Mouse (Mus musculus) C2C12 (cell line): ENCODE results near the gene Pygo2. TPM values are rescaled to one million over a fixed set of nuclear protein-coding genes. Genes with fewer than 3 reads are reported as not detected.
A peak's percentile ranks its signal among the peaks of the same experiment; 100 is the strongest.

Source experiments
- H3K27me3 ChIP-seq: one replicate; pipeline ENCODE4 v1.6.1; 2011; ENCODE audit not compliant: control insufficient read depth, insufficient read depth, insufficient read length
- H3K36me3 ChIP-seq: one replicate; pipeline ENCODE4 v1.6.1; 2011; ENCODE audit not compliant: control insufficient read depth, insufficient read depth
- H3K4me3 ChIP-seq: one replicate; pipeline ENCODE4 v1.5.1; 2011; ENCODE audit warnings: mild to moderate bottlenecking, control low read depth; ENCODE audit not compliant: poor library complexity, insufficient read depth, severe bottlenecking
- H3K79me2 ChIP-seq: one replicate; pipeline ENCODE4 v1.6.1; 2011; ENCODE audit not compliant: control insufficient read depth, insufficient read depth
- H3K79me3 ChIP-seq: one replicate; pipeline ENCODE4 v1.6.1; 2011; ENCODE audit warnings: low read depth, control low read depth
- H3ac ChIP-seq: one replicate; pipeline ENCODE3; 2011; ENCODE audit warnings: low read depth; ENCODE audit not compliant: control insufficient read depth, insufficient read length
- CEBPB ChIP-seq: IDR thresholded peaks from one replicate; pipeline ENCODE4 v1.6.1; 2011; ENCODE audit warnings: low read depth, mild to moderate bottlenecking, control low read depth, moderate library complexity
- CTCF ChIP-seq: IDR thresholded peaks from one replicate; pipeline ENCODE4 v1.5.1; 2011; ENCODE audit not compliant: control insufficient read depth, insufficient read depth, insufficient read length
- FOSL1 ChIP-seq: IDR thresholded peaks from one replicate; pipeline ENCODE4 v1.8.0; 2011; ENCODE audit warnings: mild to moderate bottlenecking, low read length; ENCODE audit not compliant: poor library complexity, insufficient read depth, severe bottlenecking
- MAX ChIP-seq: IDR thresholded peaks from one replicate; pipeline ENCODE4 v1.6.1; 2011; ENCODE audit warnings: mild to moderate bottlenecking, control low read depth
- MYOD1 ChIP-seq: IDR thresholded peaks from one replicate; pipeline ENCODE4 v1.6.1; 2011; ENCODE audit warnings: low read depth; ENCODE audit not compliant: control insufficient read depth, insufficient read length
- MYOG ChIP-seq: IDR thresholded peaks from one replicate; pipeline ENCODE4 v1.6.1; 2011; ENCODE audit not compliant: control insufficient read depth, insufficient read length; ENCODE audit errors: extremely low read depth
- USF1 ChIP-seq: IDR thresholded peaks from one replicate; pipeline ENCODE4 v1.6.1; 2011; ENCODE audit warnings: low read depth, mild to moderate bottlenecking, control low read depth, moderate library complexity
- polyA plus RNA-seq: library from polyadenylated mRNA; unstranded; fragments of >200 nt; fragmentation: generic; extraction: Trizol; gene quantifications from one replicate; pipeline ENCODE4 v1.2.1, GENCODE M21; 2012; ENCODE audit warnings: missing spikeins

The Pygo2 gene
- polyA plus RNA-seq, 1 experiment, result 53.1 TPM

- H3ac ChIP-seq, result no peak within 1 kb of the TSS
- H3K79me3 ChIP-seq, result no peaks in the 10 kb centered on the region
- no peak for TF ChIP-seq CEBPB
- no peak for TF ChIP-seq MAX
- TF ChIP-seq FOSL1, result no peak
- no peak for TF ChIP-seq CTCF
- TF ChIP-seq MYOD1, result no peak
- no peak for TF ChIP-seq MYOG
- no peak for TF ChIP-seq USF1
- H3K4me3 ChIP-seq, result no peak within 1 kb of the TSS
- H3K36me3 ChIP-seq, result no peaks in the 10 kb centered on the region
- H3K79me2 ChIP-seq, result no peaks in the 10 kb centered on the region
- no peaks in the 10 kb centered on the region for H3K27me3 ChIP-seq
Measured at GRCm38 (mm10) chr3:89454401-89455177, 24.6 kb downstream of the Pygo2 start, which contains the start of gene Pmvk. Pmvk (plus strand) TSS chr3:89454541.

DNA sequence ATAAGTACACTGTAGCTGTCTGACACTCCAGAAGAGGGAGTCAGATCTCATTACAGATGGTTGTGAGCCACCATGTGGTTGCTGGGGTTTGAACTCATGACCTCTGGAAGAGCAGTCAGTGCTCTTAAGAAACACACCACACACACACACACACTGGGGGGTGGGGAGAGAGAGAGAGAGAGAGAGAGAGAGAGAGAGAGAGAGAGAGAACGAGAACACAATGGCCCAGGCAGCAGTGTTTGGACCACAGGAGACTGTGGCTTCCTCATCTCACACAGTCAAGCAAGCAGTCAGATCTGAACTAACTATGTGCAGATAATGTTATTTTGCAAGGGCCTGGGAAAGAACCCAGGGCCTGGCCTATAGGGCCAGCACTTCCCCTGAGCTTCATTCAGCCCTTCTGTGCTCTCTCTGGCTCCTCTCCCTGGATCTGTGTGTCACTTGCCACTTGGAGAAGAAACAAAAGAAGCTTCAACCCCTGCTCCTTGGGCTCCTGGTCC, 25.8 kb downstream of the Pygo2 start:
- Histone ChIP-seq H3K4me3 (no peak overlapping the region), H3K27me3 (no peaks in the 10 kb centered on the region), H3K36me3 (no peaks in the 10 kb centered on the region), H3K79me3 (no peaks in the 10 kb centered on the region), H3ac (no peak overlapping the region), H3K79me2 (no peaks in the 10 kb centered on the region)
- TF ChIP-seq USF1, result no peak

DNA sequence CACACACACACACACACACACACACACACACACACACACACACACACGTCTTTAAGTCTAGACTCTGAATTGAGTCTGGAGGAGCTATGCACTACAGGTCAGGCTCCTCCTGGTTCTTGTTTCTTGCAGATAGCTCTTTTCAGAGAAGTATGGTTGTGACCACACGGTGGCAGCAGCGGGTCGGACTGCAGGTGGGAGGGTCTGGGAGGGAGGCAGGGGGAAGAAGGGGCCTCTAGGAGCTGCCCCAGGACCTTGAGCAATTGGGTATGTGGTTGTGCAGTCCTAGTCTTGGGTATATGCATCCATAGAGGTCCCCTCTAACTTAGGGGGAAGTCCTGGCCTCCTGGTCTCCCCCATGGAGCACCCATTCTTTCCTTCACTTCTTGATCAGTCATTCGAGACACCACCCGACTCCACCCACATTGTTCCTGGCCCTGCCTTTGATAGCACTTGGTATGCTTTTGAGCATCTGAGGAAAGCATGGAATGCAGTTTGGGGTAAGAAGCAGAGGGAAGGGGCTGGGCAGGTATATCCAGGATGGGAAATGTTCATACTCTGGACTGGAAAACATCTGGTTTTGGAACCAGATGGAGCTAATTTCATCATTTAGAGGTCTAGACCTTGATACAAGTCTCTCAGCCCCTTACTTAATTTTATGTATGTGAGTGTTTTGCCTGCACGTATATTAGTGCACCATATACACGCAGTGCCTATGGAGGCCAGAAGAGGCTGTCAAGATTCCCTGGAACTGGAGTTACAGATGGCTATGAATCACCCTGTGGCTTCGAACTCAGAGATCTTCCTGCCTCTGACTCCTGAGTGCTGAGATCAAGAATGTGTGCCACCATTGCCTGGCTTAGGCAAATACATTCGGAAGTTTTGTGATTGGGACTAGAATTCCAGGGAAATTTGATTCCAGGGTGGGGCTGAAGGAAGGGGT, 27.0 kb downstream of the Pygo2 start:
- no peak overlapping the region for H3K4me3 ChIP-seq
- no peak overlapping the region for H3ac ChIP-seq

GRCm38 (mm10) chr3:89458372-89458964, 28.5 kb downstream of the Pygo2 start:
- TF ChIP-seq FOSL1 (no peak), MYOD1 (no peak), CEBPB (no peak), MYOG (no peak), MAX (no peak), CTCF (no peak), USF1 (no peak)
- Histone ChIP-seq H3K27me3 (no peaks in the 10 kb centered on the region), H3K36me3 (no peaks in the 10 kb centered on the region), H3K4me3 (peak overlapping the region; percentile 46), H3K79me3 (no peaks in the 10 kb centered on the region), H3K79me2 (no peaks in the 10 kb centered on the region), H3ac (no peak overlapping the region)

More for the DNA sequence above, 27.0 kb downstream of the Pygo2 start:
- TF ChIP-seq CEBPB, result no peak
- no peak for TF ChIP-seq FOSL1
- TF ChIP-seq USF1, result no peak
- TF ChIP-seq MYOD1, result no peak
- peak; percentile 38 for TF ChIP-seq CTCF
- no peak for TF ChIP-seq MYOG
- no peaks in the 10 kb centered on the region for H3K79me2 ChIP-seq
- no peaks in the 10 kb centered on the region for H3K79me3 ChIP-seq
- no peaks in the 10 kb centered on the region for H3K36me3 ChIP-seq
- no peaks in the 10 kb centered on the region for H3K27me3 ChIP-seq

- no peaks in the 10 kb centered on the region for H3K79me2 ChIP-seq
- no peaks in the 10 kb centered on the region for H3K79me3 ChIP-seq
- H3K27me3 ChIP-seq, result no peaks in the 10 kb centered on the region
- H3K36me3 ChIP-seq, result no peaks in the 10 kb centered on the region
- H3ac ChIP-seq, result peak overlapping the region; percentile 60
- H3K4me3 ChIP-seq, result peak overlapping the region; percentile 46
- TF ChIP-seq FOSL1, result no peak
- TF ChIP-seq MAX, result no peak
- TF ChIP-seq CTCF, result no peak
- TF ChIP-seq MYOG, result no peak
- TF ChIP-seq USF1, result no peak
- TF ChIP-seq MYOD1, result no peak
- TF ChIP-seq CEBPB, result no peak
Measured at GRCm38 (mm10) chr3:89458965-89459807, 29.2 kb downstream of the Pygo2 start.
